Mouse (Mus musculus): ENCODE measurements around the gene Sox18. TPM values are rescaled to one million over a fixed set of nuclear protein-coding genes. Genes with fewer than 3 reads are reported as not detected.
A peak's percentile ranks its signal among the peaks of the same experiment; 100 is the strongest.

Gene Sox18
- polyA plus RNA-seq, 1 experiment from 2014 or later = 13.8 TPM

- H3K4me3 ChIP-seq (replicated peaks; ENCODE audit: low read length) = no peak overlapping the region
- peaks cover 23% of the 10 kb centered on the region for H3K27me3 ChIP-seq (replicated peaks; ENCODE audit: control insufficient read depth, insufficient read depth, low read length)
- peaks cover 23% of the 10 kb centered on the region for H3K4me1 ChIP-seq (replicated peaks; ENCODE audit: control insufficient read depth, insufficient read depth, low read length)
- WGBS = 22% methylated on average over 2 of the region's 2 CpGs
- no peaks in the 10 kb centered on the region for H3K36me3 ChIP-seq (ENCODE audit: control insufficient read depth, insufficient read depth)
- no peak overlapping the region for H3K9ac ChIP-seq (replicated peaks; ENCODE audit: low read depth, low read length)
- H3K4me2 ChIP-seq (ENCODE audit: low read length) = no peak overlapping the region
- no peak overlapping the region; the same call in 1 of the 2 replicates for H3K27ac ChIP-seq (ENCODE audit: low read length)
- H3K9me3 ChIP-seq (ENCODE audit: control insufficient read depth, low read length) = no peaks in the 10 kb centered on the region
- no peak for ATAC-seq
Observed at GRCm38 (mm10) chr2:181676424-181676823, 5.0 kb upstream of the Sox18 start.

- no peak overlapping the region for H3K4me3 ChIP-seq (replicated peaks; ENCODE audit: low read length)
- H3K4me1 ChIP-seq (replicated peaks; ENCODE audit: control insufficient read depth, insufficient read depth, low read length) = peaks cover 22% of the 10 kb centered on the region
- H3K9ac ChIP-seq (replicated peaks; ENCODE audit: low read depth, low read length) = no peak overlapping the region
- H3K36me3 ChIP-seq (ENCODE audit: control insufficient read depth, insufficient read depth) = no peaks in the 10 kb centered on the region
- ATAC-seq = no peak
- H3K9me3 ChIP-seq (ENCODE audit: control insufficient read depth, low read length) = no peaks in the 10 kb centered on the region
- peak overlapping the region; percentile 21 for H3K4me2 ChIP-seq (ENCODE audit: low read length)
- H3K27me3 ChIP-seq (replicated peaks; ENCODE audit: control insufficient read depth, insufficient read depth, low read length) = peaks cover 33% of the 10 kb centered on the region
- 2% methylated on average over 14 of the region's 14 CpGs for WGBS
- H3K27ac ChIP-seq (ENCODE audit: low read length) = no peak overlapping the region
Observed at GRCm38 (mm10) chr2:181675454-181675853, 4.0 kb upstream of the Sox18 start.

GRCm38 (mm10) chr2:181674934-181675333 is 3.5 kb upstream of the Sox18 start:
- WGBS = 79% methylated on average over 4 of the region's 4 CpGs
- Histone ChIP-seq H3K4me2 (ENCODE audit: low read length) (no peak overlapping the region), H3K27ac (ENCODE audit: low read length) (no peak overlapping the region), H3K9me3 (ENCODE audit: control insufficient read depth, low read length) (no peaks in the 10 kb centered on the region), H3K27me3 (replicated peaks; ENCODE audit: control insufficient read depth, insufficient read depth, low read length) (peaks cover 38% of the 10 kb centered on the region), H3K4me1 (replicated peaks; ENCODE audit: control insufficient read depth, insufficient read depth, low read length) (peaks cover 23% of the 10 kb centered on the region), H3K36me3 (ENCODE audit: control insufficient read depth, insufficient read depth) (no peaks in the 10 kb centered on the region), H3K4me3 (replicated peaks; ENCODE audit: low read length) (no peak overlapping the region), H3K9ac (replicated peaks; ENCODE audit: low read depth, low read length) (no peak overlapping the region)
- no peak for ATAC-seq

GRCm38 (mm10) chr2:181673501-181673900 is 2.1 kb upstream of the Sox18 start:
- Histone ChIP-seq H3K9ac (replicated peaks; ENCODE audit: low read depth, low read length) (no peak overlapping the region), H3K36me3 (ENCODE audit: control insufficient read depth, insufficient read depth) (no peaks in the 10 kb centered on the region), H3K4me1 (replicated peaks; ENCODE audit: control insufficient read depth, insufficient read depth, low read length) (peaks cover 19% of the 10 kb centered on the region), H3K9me3 (ENCODE audit: control insufficient read depth, low read length) (no peaks in the 10 kb centered on the region), H3K27me3 (replicated peaks; ENCODE audit: control insufficient read depth, insufficient read depth, low read length) (peaks cover 51% of the 10 kb centered on the region), H3K27ac (ENCODE audit: low read length) (no peak overlapping the region), H3K4me3 (replicated peaks; ENCODE audit: low read length) (no peak overlapping the region), H3K4me2 (ENCODE audit: low read length) (no peak overlapping the region)
- no peak for ATAC-seq
- WGBS = 74% methylated on average over 1 of the region's 1 CpGs

GRCm38 (mm10) chr2:181671984-181672383 is 544 bp upstream of the Sox18 start:
- WGBS = 21% methylated on average over 7 of the region's 7 CpGs

GRCm38 (mm10) chr2:181670913-181671311 is 528 bp downstream of the Sox18 start:
- WGBS = 2% methylated on average over 41 of the region's 41 CpGs
- Histone ChIP-seq H3K4me2 (ENCODE audit: low read length) (peak overlapping the region; percentile 61), H3K4me3 (replicated peaks; ENCODE audit: low read length) (peak overlapping the region; percentile 46), H3K9me3 (ENCODE audit: control insufficient read depth, low read length) (no peaks in the 10 kb centered on the region), H3K36me3 (ENCODE audit: control insufficient read depth, insufficient read depth) (no peaks in the 10 kb centered on the region), H3K27me3 (replicated peaks; ENCODE audit: control insufficient read depth, insufficient read depth, low read length) (peaks cover 53% of the 10 kb centered on the region), H3K9ac (replicated peaks; ENCODE audit: low read depth, low read length) (peak overlapping the region; percentile 45), H3K27ac (ENCODE audit: low read length) (no peak overlapping the region), H3K4me1 (replicated peaks; ENCODE audit: control insufficient read depth, insufficient read depth, low read length) (peaks cover 19% of the 10 kb centered on the region)
- ATAC-seq = 0 out of 2 replicates have a peak, but pooled peaks have one; percentile 15

More at GRCm38 (mm10) chr2:181671984-181672383, 544 bp upstream of the Sox18 start:
- H3K4me3 ChIP-seq (replicated peaks; ENCODE audit: low read length) = no peak overlapping the region; the same call in 1 of the 2 replicates
- H3K4me2 ChIP-seq (ENCODE audit: low read length) = no peak overlapping the region
- ATAC-seq = no peak
- H3K27ac ChIP-seq (ENCODE audit: low read length) = no peak overlapping the region
- H3K9ac ChIP-seq (replicated peaks; ENCODE audit: low read depth, low read length) = no peak overlapping the region
- H3K27me3 ChIP-seq (replicated peaks; ENCODE audit: control insufficient read depth, insufficient read depth, low read length) = peaks cover 53% of the 10 kb centered on the region
- no peaks in the 10 kb centered on the region for H3K36me3 ChIP-seq (ENCODE audit: control insufficient read depth, insufficient read depth)
- no peaks in the 10 kb centered on the region for H3K9me3 ChIP-seq (ENCODE audit: control insufficient read depth, low read length)
- peaks cover 19% of the 10 kb centered on the region for H3K4me1 ChIP-seq (replicated peaks; ENCODE audit: control insufficient read depth, insufficient read depth, low read length)

- WGBS = 4% methylated on average over 56 of the region's 56 CpGs
- H3K4me2 ChIP-seq (ENCODE audit: low read length) = peak overlapping the region; percentile 61
- peak overlapping the region; percentile 46 for H3K4me3 ChIP-seq (replicated peaks; ENCODE audit: low read length)
- peaks cover 53% of the 10 kb centered on the region for H3K27me3 ChIP-seq (replicated peaks; ENCODE audit: control insufficient read depth, insufficient read depth, low read length)
- no peak overlapping the region for H3K27ac ChIP-seq (ENCODE audit: low read length)
- peaks cover 15% of the 10 kb centered on the region for H3K4me1 ChIP-seq (replicated peaks; ENCODE audit: control insufficient read depth, insufficient read depth, low read length)
- no peak for ATAC-seq
- no peaks in the 10 kb centered on the region for H3K9me3 ChIP-seq (ENCODE audit: control insufficient read depth, low read length)
- H3K36me3 ChIP-seq (ENCODE audit: control insufficient read depth, insufficient read depth) = no peaks in the 10 kb centered on the region
- 0 out of 2 replicates have a peak overlapping the region, but pooled peaks have one; percentile 17 for H3K9ac ChIP-seq (replicated peaks; ENCODE audit: low read depth, low read length)
Observed at GRCm38 (mm10) chr2:181670285-181670912, 1.0 kb downstream of the Sox18 start.

- H3K4me2 ChIP-seq (ENCODE audit: low read length) = no peak overlapping the region
- 38% methylated on average over 4 of the region's 4 CpGs for WGBS
- H3K27ac ChIP-seq (ENCODE audit: low read length) = no peak overlapping the region
Observed at GRCm38 (mm10) chr2:181663298-181663630, 8.2 kb downstream of the Sox18 start.

GRCm38 (mm10) chr2:181662620-181663297 is 8.7 kb downstream of the Sox18 start:
- Histone ChIP-seq H3K4me3 (replicated peaks; ENCODE audit: low read length) (no peak overlapping the region), H3K36me3 (ENCODE audit: control insufficient read depth, insufficient read depth) (no peaks in the 10 kb centered on the region), H3K4me2 (ENCODE audit: low read length) (no peak overlapping the region), H3K9ac (replicated peaks; ENCODE audit: low read depth, low read length) (no peak overlapping the region), H3K9me3 (ENCODE audit: control insufficient read depth, low read length) (no peaks in the 10 kb centered on the region), H3K4me1 (replicated peaks; ENCODE audit: control insufficient read depth, insufficient read depth, low read length) (no peaks in the 10 kb centered on the region), H3K27ac (ENCODE audit: low read length) (no peak overlapping the region), H3K27me3 (replicated peaks; ENCODE audit: control insufficient read depth, insufficient read depth, low read length) (no peaks in the 10 kb centered on the region)
- WGBS = 90% methylated on average over 3 of the region's 3 CpGs
- ATAC-seq = no peak

More at GRCm38 (mm10) chr2:181663298-181663630, 8.2 kb downstream of the Sox18 start:
- no peaks in the 10 kb centered on the region for H3K9me3 ChIP-seq (ENCODE audit: control insufficient read depth, low read length)
- H3K9ac ChIP-seq (replicated peaks; ENCODE audit: low read depth, low read length) = no peak overlapping the region
- no peak for ATAC-seq
- no peaks in the 10 kb centered on the region for H3K27me3 ChIP-seq (replicated peaks; ENCODE audit: control insufficient read depth, insufficient read depth, low read length)
- no peaks in the 10 kb centered on the region for H3K4me1 ChIP-seq (replicated peaks; ENCODE audit: control insufficient read depth, insufficient read depth, low read length)
- H3K36me3 ChIP-seq (ENCODE audit: control insufficient read depth, insufficient read depth) = no peaks in the 10 kb centered on the region
- H3K4me3 ChIP-seq (replicated peaks; ENCODE audit: low read length) = no peak overlapping the region

Data from forebrain, embryonic 16.5 days (tissue).